Mouse (Mus musculus): Measurements from ENCODE around the gene Ipo5.

Ipo5 gene

DNA sequence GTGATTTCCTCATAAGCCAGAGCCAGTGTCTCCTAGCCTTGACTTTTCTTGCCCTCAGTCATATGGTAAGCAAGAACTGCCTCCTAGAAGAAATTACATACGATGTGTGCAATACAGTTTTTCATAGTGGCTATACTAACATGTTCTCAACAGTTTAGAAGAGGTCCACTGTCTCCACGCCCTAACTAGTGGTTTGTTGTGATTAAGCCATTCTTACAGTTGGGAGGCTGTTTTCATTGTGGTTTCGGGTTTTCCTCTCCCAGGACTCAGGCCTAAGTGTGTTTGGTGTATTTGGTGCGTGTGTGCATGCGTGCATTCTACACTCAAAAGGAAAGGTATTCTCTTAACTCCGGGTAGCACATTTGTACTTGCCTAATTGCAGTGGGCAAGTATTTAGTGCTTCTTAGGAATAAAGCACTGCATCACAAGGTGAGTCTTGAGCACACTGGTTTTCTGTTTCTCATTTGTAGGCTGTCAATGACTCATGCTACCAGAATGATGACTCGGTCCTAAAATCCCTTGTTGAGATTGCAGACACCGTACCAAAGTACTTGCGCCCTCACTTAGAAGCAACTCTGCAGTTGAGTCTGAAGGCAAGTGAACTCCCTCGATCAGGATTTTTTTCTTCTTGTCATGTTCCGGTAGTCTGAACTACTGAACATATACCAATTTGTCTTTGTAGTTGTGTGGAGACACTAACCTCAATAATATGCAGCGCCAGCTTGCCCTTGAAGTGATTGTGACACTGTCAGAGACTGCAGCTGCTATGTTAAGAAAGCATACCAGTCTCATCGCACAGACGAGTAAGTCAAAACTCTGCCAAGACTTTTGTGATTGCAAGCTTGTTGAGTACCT lies 14.9 kb downstream of the Ipo5 start:
- no peak for DNase-seq

DNA sequence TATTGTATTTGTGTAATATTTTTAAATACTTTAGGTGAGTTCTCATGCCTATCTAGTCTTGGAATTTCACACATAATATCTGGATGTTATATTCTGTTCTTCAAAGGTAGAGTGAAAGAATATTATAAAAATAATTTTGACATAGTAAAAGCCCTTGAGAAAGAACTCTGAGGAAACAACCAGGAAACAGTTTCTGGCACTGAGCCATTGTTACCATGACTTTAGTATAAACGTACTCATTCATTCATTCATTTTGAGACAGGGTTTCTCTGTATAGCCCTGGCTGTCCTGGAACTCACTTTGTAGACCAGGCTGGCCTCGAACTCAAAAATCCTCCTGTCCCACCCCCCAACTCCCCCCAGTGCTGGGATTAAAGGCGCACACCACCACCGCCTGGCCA lies 20.2 kb downstream of the Ipo5 start:
- peak; percentile 20 for DNase-seq

DNA sequence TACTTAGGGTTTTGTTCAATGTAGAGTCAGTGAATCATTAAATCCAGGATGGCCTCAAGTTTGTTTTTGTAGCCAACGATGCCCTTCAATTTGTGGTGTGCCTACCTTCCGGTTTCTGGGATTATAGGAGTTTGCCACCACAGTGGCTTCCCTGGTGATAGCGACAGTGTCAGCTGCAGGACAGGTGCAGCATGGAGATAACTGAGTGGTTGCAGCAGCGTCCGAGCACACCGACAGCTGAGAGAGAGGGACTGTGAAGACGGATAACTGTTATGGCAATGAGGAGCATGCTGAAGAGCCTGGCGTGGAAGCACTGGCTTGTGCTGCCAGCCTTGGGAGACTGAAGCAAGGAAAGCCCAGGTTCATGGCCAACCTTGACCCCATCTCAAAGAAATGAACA lies 22.6 kb downstream of the Ipo5 start:
- DNase-seq: no peak

- DNase-seq: no peak
Measured at GRCm38 (mm10) chr14:120937102-120937501, 26.1 kb downstream of the Ipo5 start.

GRCm38 (mm10) chr14:120942803-120943202 lies 31.8 kb downstream of the Ipo5 start:
- DNase-seq: no peak

DNA sequence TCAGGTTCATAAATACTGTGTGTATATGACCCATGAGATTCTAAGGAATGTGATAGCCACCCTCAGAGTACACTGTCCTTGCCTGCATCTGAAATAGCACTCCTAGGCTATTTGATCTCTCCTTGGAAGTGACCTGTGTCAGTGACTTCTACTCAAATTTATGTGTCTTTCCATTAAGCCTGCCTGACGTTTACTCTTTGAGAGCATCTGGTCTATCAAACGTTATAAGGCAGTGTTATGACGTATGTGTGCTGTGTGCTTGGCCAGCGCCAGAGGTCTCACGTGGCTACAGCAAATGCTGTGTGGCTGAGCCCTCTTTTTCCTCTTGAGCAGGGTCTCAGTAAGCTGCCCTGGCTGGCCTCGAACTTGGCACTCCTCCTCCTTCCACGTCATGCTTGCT lies 34.1 kb downstream of the Ipo5 start:
- DNase-seq: no peak

GRCm38 (mm10) chr14:120947104-120947503 lies 36.1 kb downstream of the Ipo5 start:
- DNase-seq: peak; percentile 52

DNA sequence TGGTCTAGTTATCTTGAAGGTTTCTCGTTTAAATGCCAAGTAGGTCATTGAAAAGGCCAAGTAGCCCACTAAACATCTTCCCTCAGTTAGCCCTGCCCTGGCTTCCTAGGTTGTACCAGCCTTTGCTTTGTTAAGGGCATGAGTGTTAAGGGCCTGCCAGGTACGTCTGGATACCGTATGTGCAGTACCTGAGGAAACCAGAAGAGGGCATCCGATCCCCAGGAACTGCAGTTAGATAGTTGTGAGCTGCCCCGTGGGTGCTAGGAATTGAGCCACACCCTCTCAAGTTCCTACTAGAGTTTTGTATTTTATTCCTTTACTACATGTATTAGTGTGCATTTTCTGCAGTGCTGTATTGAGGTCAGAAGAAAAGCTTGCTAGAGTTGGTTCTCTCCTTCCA lies 38.0 kb downstream of the Ipo5 start:
- no peak for DNase-seq

- DNase-seq: no peak
Measured at GRCm38 (mm10) chr14:120950068-120950467, 39.0 kb downstream of the Ipo5 start.

DNA sequence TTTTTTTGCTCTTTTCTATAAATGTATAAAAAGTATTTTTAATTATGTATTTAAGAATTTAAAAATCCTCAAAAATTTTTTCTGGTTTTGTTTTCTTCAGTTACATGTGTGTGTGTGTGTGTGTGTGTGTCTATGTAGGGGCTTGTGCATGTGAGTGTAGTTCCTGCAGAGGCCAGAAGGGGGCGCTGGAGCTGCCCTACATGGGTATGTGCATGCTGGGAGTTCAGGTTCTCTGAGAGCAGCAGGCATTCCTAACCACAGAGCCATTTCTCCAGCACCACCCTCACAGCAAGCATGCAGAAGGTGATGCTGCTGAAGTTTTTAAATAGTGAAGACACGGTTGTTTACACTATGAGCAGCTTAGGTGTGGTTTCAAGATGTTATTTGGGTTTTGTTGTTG lies 41.4 kb downstream of the Ipo5 start:
- DNase-seq: no peak

GRCm38 (mm10) chr14:120960551-120960950 lies 49.5 kb downstream of the Ipo5 start:
- DNase-seq: no peak

- no peak for DNase-seq
Measured at GRCm38 (mm10) chr14:120960991-120961390, 50.0 kb downstream of the Ipo5 start.

GRCm38 (mm10) chr14:120967072-120967471 lies 56.0 kb downstream of the Ipo5 start:
- no peak for DNase-seq

DNA sequence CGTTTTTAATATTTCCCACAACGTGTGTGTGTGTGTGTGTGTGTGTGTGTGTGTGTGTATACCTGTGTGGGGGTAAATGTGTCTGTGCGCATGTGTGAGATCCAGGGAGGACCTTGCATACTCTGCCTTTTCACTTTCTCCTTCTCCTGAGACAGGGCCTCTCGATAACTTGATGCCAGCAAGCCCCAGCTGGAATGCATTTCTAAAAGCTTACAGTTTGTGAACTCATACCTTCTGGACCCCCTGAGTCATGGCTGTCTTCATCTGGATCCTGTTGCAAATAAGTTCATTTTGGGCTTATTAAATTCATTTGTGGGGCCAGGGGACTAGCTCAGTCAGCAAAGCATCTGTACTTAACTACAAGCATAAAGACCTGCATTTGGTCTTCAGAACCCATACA lies 57.7 kb downstream of the Ipo5 start:
- no peak for DNase-seq

DNA sequence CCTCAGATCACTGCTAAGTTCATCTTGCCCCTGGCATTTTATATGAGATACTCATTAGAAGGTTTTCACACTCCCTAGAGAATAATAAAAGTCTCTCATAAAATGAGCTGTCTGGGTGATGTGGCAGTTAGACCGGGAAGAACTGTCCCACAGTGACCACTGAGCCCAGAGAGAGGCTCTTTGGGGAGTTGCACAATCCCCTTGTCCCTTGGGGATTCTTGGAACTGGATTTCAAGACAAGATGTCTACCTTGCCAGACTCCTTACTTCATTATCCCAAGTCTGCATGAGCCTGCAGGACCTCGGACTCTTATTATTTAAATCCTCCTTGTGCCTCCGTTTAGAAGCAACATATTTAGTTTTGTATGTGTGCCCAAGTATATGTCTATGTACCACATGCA lies 58.6 kb downstream of the Ipo5 start:
- DNase-seq: no peak

DNA sequence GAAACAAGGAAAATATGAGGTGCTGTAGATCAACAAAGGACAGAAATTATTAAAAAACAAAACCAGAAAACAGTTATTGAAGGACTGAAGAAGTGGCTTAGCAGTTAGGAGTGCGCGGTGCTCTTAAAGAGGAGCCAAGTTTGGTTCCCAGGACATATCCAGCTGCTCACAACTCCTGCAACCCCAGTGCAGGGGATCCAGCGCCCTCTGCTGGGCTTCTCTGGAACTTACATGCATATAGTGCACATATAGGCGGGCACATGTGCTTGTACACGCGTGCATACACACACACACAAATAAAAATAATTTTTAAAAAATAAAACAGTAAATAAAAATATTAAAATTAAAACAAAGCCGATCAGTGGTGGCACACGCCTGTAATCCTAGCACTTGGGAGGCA lies 59.6 kb downstream of the Ipo5 start:
- DNase-seq: peak; percentile 19

DNA sequence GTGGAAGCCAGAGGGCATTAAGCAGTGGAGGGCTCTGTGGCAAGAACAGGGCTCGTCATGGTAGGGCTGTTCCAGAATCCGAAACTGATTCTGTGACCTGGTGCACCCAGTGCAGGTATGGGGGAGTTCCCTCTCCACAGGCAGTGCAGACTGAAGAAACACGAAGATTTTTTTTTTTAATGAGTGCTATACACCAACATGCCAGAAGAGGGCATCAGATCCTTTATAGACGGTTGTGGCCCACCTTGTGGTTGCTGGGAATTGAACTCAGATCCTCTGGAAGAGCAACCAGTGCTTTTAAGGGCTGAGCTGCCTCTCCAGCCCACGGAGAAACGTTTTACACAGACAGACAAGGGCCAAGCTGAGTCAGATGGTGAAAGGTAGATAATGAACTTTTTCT lies 60.3 kb downstream of the Ipo5 start:
- no peak for DNase-seq

DNA sequence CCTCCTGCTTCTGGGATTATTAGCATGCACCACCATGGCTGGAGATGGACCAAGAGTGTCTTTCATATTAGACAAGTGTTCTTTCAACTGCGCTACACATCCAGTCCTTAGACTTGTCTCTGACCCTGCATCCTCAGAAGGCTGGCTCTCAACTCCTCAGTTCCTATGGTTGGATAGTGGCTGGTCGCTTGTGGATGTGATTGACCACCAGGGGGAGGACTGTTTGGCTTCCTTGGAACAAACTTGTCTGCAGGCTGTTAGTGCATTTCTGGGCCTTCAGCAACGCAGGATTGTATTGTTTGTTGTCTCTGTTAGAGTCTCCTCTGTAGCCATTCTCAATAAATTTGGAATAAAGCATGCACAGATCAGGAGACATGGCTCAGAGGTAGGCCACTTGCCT lies 68.5 kb downstream of the Ipo5 start:
- peak; percentile 76 for DNase-seq

GRCm38 (mm10) chr14:120989126-120989525 lies 78.1 kb downstream of the Ipo5 start:
- no peak for DNase-seq

All from lung, postnatal 10 days (tissue).